33 mouse cellular contexts compared by ENCODE assay signal in the genomic region with DNA sequence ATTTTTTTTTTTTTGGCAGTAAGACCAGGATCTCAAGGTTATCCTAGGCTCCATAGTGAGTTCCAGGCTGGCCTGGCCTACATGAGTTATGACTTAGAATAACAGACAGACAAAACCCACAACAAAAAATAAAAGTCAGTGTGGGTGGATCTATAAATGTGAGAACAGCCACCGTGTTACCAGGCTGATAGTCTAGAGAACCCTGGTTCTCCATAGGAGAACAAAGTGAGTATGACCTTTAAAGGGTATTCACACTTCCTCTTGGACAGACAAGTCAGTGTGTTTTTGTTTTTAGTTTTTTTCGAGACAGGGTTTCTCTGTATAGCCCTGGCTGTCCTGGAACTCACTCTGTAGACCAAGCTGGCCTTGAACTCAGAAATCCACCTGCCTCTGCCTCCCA. TPM values are rescaled to one million over a fixed set of nuclear protein-coding genes. Genes with fewer than 3 reads are reported as not detected.
"Had no signal": no experiment of that assay in that cellular context is flagged by ENCODE, and none has a peak within 500 bp of the region (broad histone marks: within the 10 kb centered on the region; RNA-seq: fewer than 3 reads in every experiment).

No protein-coding gene starts in this region.

- H3K9ac ChIP-seq: heart, embryonic 12.5 days; hindbrain, embryonic 12.5 days; hindbrain, embryonic 14.5 days; kidney, embryonic 15.5 days; limb, embryonic 12.5 days; liver, embryonic 13.5 days; liver, embryonic 15.5 days had no signal

- DNase-seq: gastrocnemius, adult 2 months; gastrocnemius, postnatal 10 days; gastrocnemius, postnatal 36 days; heart, postnatal 10 days; heart, postnatal 4 days; kidney, adult 11 months; kidney, adult 2 months; kidney, adult 9 months; kidney, postnatal 14 days; kidney, postnatal 4 days; liver; liver, embryonic 13.5 days had no signal

- H3K27ac ChIP-seq: heart, embryonic 10.5 days; hindbrain, embryonic 10.5 days; hindbrain, embryonic 12.5 days; hindbrain, embryonic 14.5 days; kidney, embryonic 15.5 days; kidney, postnatal 0 days; left cerebral cortex, adult 2 months; limb, embryonic 10.5 days; limb, embryonic 12.5 days; liver, embryonic 13.5 days; liver, embryonic 15.5 days had no signal

- H3K4me3 ChIP-seq: gastrocnemius, adult 2 months; heart, embryonic 10.5 days; heart, embryonic 12.5 days; hindbrain, embryonic 10.5 days; hindbrain, embryonic 12.5 days; kidney, embryonic 15.5 days; left cerebral cortex, adult 2 months; limb, embryonic 10.5 days; limb, embryonic 12.5 days; liver, embryonic 13.5 days; liver, embryonic 15.5 days had no signal

- ATAC-seq: hindbrain, embryonic 16.5 days; intestine, embryonic 16.5 days had no signal

- H3K27me3 ChIP-seq: heart, embryonic 12.5 days; kidney, embryonic 15.5 days; limb, embryonic 12.5 days; liver, embryonic 13.5 days; liver, embryonic 15.5 days had no signal

RNA-seq across cellular contexts. Expression of a gene that starts 14.9 kb away (rescaled TPM):
- total RNA-seq: gastrocnemius, adult 2 months; gastrocnemius, postnatal 10 days; gastrocnemius, postnatal 36 days; heart, postnatal 25 days; heart, postnatal 4 days; layer of hippocampus, postnatal 10 days; layer of hippocampus, postnatal 25 days; left cerebral cortex, adult 2 months; left cerebral cortex, postnatal 14 days; left cerebral cortex, postnatal 36 days had no signal
- polyA plus RNA-seq: frontal cortex, adult 2 months; heart, embryonic 10.5 days; limb, embryonic 14.5 days; liver, embryonic 11.5 days; liver, embryonic 13.5 days; liver, embryonic 15.5 days had no signal
